Mouse (Mus musculus): Measurements from ENCODE around the gene Scn9a.

DNA sequence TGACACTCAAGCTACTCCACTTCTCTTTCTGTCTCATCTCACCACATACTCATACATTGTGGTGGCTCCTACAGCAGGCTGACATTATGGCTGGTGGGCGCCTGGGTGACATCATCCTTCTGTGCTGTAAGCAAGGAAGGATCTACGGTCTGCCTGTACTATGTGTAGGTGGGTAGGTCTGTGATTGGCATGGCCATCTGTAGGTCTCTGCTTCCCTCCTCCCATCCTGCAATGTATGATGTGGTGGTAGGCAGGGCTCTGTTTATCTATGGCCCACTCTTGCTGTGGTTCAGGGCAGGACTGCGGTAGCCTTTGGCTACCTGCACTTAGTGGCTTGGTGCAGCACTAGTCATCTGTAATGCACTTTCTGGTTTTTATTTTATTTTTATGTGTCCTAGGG is 21.7 kb upstream of the Scn9a start:
- no peak for TF ChIP-seq POLR2A (IDR thresholded peaks at IDR 0.05; ENCODE audit: control insufficient read depth in 1 of 2, insufficient read depth in 1 of 2, low read depth in 1 of 2, low read length in 2 of 2, poor library complexity in 1 of 2)
- no peak for TF ChIP-seq CTCF (IDR thresholded peaks at IDR 0.05 in 2 of 3, conservative IDR thresholded peaks at IDR 0.05 in 1 of 3; ENCODE audit: control insufficient read depth in 1 of 3, insufficient read depth in 1 of 3, low read depth in 2 of 3, low read length in 3 of 3, poor library complexity in 1 of 3, severe bottlenecking in 1 of 3)
- no peak for TF ChIP-seq ZMIZ1 (IDR thresholded peaks at IDR 0.05; ENCODE audit: low read depth, low read length)
- TF ChIP-seq ZC3H11A (IDR thresholded peaks at IDR 0.05; ENCODE audit: low read depth, low read length) = no peak
- no peak for TF ChIP-seq MAZ (IDR thresholded peaks at IDR 0.05; ENCODE audit: low read depth, low read length)
- TF ChIP-seq GABPA (IDR thresholded peaks at IDR 0.05; ENCODE audit: low read depth, low read length) = no peak
- no peak for TF ChIP-seq UBTF (IDR thresholded peaks at IDR 0.05; ENCODE audit: borderline replicate concordance, insufficient read depth, low read depth, low read length)
- no peak for TF ChIP-seq MXI1 (IDR thresholded peaks at IDR 0.05; ENCODE audit: low read depth, low read length)
- no peak for TF ChIP-seq POLR2AphosphoS2 (IDR thresholded peaks at IDR 0.05; ENCODE audit: low read length)
- TF ChIP-seq ZNF384 (IDR thresholded peaks at IDR 0.05; ENCODE audit: low read depth, low read length) = no peak
- no peak for TF ChIP-seq KAT2A (conservative IDR thresholded peaks at IDR 0.05; ENCODE audit: low read depth, low read length)
- no peak for TF ChIP-seq HCFC1 (IDR thresholded peaks at IDR 0.05; ENCODE audit: low read depth, low read length)
